Mouse (Mus musculus) fibroblast of lung, adult 2 months (primary cell): Measurements from ENCODE around the gene Ccdc142.

ENCODE experiments used
- DNase-seq: peaks from one replicate; pipeline ENCODE4 v3.0.0-alpha.2; 2011; ENCODE audit warnings: low read depth

The Ccdc142 gene

GRCm38 (mm10) chr6:83086121-83087035 is 15.0 kb upstream of the Ccdc142 start, which contains the start of gene Lbx2:
Lbx2 (plus strand) TSS chr6:83086367.
- no peak for DNase-seq

GRCm38 (mm10) chr6:83087205-83087925 is 14.0 kb upstream of the Ccdc142 start:
- no peak for DNase-seq

- DNase-seq = no peak
Observed at GRCm38 (mm10) chr6:83087926-83088260, 13.5 kb upstream of the Ccdc142 start.

- DNase-seq = no peak
Observed at GRCm38 (mm10) chr6:83092416-83093127, 8.8 kb upstream of the Ccdc142 start.

GRCm38 (mm10) chr6:83095968-83096367 is 5.4 kb upstream of the Ccdc142 start:
- no peak for DNase-seq

- no peak for DNase-seq
Observed at GRCm38 (mm10) chr6:83098411-83098810, 3.0 kb upstream of the Ccdc142 start.

- DNase-seq = no peak
Observed at GRCm38 (mm10) chr6:83101688-83102556, 521 bp downstream of the Ccdc142 start.

- no peak for DNase-seq
Observed at GRCm38 (mm10) chr6:83103130-83103650, 1.8 kb downstream of the Ccdc142 start.

- DNase-seq = no peak
Observed at GRCm38 (mm10) chr6:83104158-83104557, 2.8 kb downstream of the Ccdc142 start.

- DNase-seq = no peak
Observed at GRCm38 (mm10) chr6:83107566-83108400, 6.4 kb downstream of the Ccdc142 start.

GRCm38 (mm10) chr6:83108762-83109668 is 7.6 kb downstream of the Ccdc142 start, which contains the start of gene Mrpl53:
Mrpl53 (plus strand) TSS chr6:83109040.
- no peak for DNase-seq

- DNase-seq = no peak
Observed at GRCm38 (mm10) chr6:83111510-83112136, 10.2 kb downstream of the Ccdc142 start.

- peak; percentile 56 for DNase-seq
Observed at GRCm38 (mm10) chr6:83115011-83115671, 13.7 kb downstream of the Ccdc142 start, which contains the start of gene Mogs. Mogs (plus strand) TSS chr6:83115496.

GRCm38 (mm10) chr6:83115682-83116372 is 14.4 kb downstream of the Ccdc142 start:
- DNase-seq = no peak

GRCm38 (mm10) chr6:83116373-83117164 is 15.2 kb downstream of the Ccdc142 start:
- DNase-seq = no peak

- DNase-seq = no peak
Observed at GRCm38 (mm10) chr6:83117165-83117438, 15.7 kb downstream of the Ccdc142 start.

- no peak for DNase-seq
Observed at GRCm38 (mm10) chr6:83117616-83118015, 16.2 kb downstream of the Ccdc142 start.
